Mouse (Mus musculus) embryonic fibroblast, embryonic 13.5 days (primary cell): ENCODE data around the gene Afg1l. TPM values are rescaled to one million over a fixed set of nuclear protein-coding genes. Genes with fewer than 3 reads are reported as not detected.

Experiments used
- H3K27ac ChIP-seq: 2 replicates; pipeline ENCODE4 v1.5.1; 2012; ENCODE audit warnings: low read length, control low read depth, inconsistent platforms; ENCODE audit not compliant: insufficient read depth
- H3K4me1 ChIP-seq: 2 replicates; pipeline ENCODE4 v1.6.1; 2011; ENCODE audit warnings: low read length; ENCODE audit not compliant: control insufficient read depth, insufficient read depth
- H3K4me3 ChIP-seq: 2 replicates; pipeline ENCODE4 v1.5.1; 2011; ENCODE audit warnings: mild to moderate bottlenecking, control low read depth, low read length; ENCODE audit not compliant: insufficient read depth
- CTCF ChIP-seq: IDR thresholded peaks from 2 replicates; pipeline ENCODE4 v1.5.1; 2011; ENCODE audit warnings: mild to moderate bottlenecking, control low read depth, low read length, moderate library complexity, borderline replicate concordance; ENCODE audit not compliant: insufficient read depth
- POLR2A ChIP-seq: IDR thresholded peaks from 2 replicates; pipeline ENCODE4 v1.6.1; 2011; ENCODE audit warnings: low read depth, mild to moderate bottlenecking, control low read depth, low read length, moderate library complexity
- polyA plus RNA-seq: library from polyadenylated mRNA; stranded (reverse); fragments of >200 nt; gene quantifications from 2 replicates; pipeline ENCODE4 v1.2.4, GENCODE M21; 2011; ENCODE audit warnings: low read depth; ENCODE audit not compliant: missing spikeins, insufficient read length

The Afg1l gene
- polyA plus RNA-seq, 1 experiment = 5.7 TPM

DNA sequence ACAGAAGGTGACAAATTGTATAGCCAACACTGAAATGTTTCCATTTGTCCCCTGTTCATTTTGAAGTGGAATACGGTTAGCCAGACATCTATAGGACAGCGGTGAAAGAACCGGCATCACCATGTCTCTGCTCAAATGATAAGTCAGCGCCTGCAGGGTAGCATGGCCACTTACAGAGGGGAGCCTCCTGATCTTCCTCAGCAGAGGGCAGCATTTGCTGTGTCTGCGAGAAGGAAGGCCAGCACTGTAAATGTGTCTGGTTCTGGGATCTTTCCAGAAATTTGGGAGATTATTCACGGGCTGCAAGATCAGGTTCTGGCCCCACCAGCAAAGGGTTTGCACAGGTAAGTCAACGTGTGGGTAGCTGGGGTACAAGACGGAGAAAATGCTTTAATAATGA is 150.8 kb downstream of the Afg1l start:
- TF ChIP-seq CTCF = peak; percentile 66; the same call in 1 of the 2 replicates
- no peak for TF ChIP-seq POLR2A

DNA sequence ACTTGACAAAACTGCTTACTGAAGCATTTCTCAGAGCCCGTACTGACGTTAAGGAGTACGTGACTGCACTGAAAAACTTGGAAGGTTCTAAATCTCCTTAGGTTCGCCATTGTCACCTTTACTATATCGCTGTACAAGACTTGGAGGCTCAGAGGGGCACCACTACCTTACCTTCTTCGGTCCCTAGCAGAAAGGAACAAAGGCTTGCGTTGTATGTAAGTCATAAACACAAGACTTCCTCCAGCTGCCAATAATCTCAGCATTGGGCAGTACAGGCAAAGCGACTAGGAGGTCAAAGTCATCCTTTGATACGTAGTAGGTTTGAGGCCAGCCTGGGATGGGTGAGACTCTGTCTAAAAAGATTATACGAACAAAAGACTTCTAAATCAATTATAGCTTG is 153.1 kb downstream of the Afg1l start:
- TF ChIP-seq CTCF = no peak
- no peak for TF ChIP-seq POLR2A
- Histone ChIP-seq H3K4me1 (no peaks in the 10 kb centered on the region), H3K27ac (no peak overlapping the region), H3K4me3 (no peak overlapping the region)

More for the DNA sequence above, 150.8 kb downstream of the Afg1l start:
- Histone ChIP-seq H3K4me1 (no peaks in the 10 kb centered on the region), H3K4me3 (no peak overlapping the region), H3K27ac (no peak overlapping the region)

DNA sequence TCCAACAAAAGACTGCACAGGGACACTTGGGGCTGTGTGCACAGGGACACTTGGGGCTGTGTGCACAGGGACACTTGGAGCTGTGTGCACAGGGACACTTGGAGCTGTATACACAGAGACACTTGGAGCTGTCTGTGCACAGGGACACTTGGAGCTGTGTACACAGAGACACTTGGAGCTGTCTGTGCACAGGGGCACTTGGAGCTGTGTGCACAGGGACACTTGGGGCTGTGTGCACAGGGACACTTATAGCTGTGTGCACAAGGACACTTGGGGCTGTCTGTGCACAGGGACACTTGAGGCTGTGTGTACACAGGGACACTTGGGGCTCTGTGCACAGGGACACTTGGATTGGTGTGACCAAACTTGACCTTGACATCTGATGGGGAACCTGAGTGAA is 154.4 kb downstream of the Afg1l start:
- TF ChIP-seq POLR2A = no peak
- TF ChIP-seq CTCF = no peak
- H3K27ac ChIP-seq = no peak overlapping the region
- no peak overlapping the region for H3K4me3 ChIP-seq
- H3K4me1 ChIP-seq = no peaks in the 10 kb centered on the region

DNA sequence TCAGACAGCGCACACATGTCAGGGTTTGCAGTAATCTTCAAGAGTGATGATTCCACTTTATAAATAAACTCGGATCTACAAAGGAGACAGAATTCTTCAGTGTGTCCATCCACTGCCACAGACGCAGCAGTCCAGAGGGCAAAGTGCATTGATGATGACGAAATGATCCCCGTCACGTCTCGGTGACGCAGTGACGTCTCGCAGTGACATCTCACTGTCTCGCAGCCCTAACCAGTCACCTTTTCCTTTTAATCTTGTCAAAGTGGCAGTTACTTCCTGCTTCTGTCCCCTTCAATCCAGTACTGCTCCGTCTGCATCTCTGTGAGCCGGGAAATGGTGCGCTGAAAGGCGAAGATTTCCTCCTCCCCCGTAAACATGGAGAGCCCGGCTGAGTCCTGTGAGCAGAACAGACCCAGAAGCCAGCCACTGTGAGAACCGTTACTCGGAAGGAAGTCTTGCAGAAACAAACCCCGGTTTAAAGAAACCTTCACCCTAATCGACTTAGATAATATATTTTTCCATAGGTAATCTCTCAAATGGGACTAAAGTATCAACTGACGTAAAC is 165.1 kb downstream of the Afg1l start:
- TF ChIP-seq POLR2A (no peak), CTCF (no peak)
- H3K4me1 ChIP-seq = no peaks in the 10 kb centered on the region
- no peak overlapping the region for H3K27ac ChIP-seq
- no peak overlapping the region for H3K4me3 ChIP-seq

DNA sequence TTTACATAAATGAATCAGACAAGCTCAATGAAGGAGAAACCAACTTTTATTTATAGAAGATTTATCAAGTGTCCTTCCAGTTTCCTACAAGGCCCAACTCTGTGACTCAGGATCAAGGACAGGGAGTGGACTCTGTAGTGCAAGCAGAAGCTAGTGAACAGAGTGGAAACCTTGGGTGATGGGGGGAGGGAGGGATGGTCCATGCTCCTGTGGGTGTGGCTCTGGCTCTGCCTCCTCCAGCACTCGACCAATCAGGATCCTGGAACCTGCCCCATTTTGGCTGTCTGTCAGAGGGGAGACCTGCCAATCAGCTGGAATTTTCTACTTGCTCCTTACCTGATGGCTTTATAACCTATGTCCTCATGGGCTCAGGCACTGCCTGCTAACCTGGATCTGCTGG is 165.8 kb downstream of the Afg1l start:
- TF ChIP-seq POLR2A = no peak
- TF ChIP-seq CTCF = no peak
- no peak overlapping the region for H3K27ac ChIP-seq
- no peak overlapping the region for H3K4me3 ChIP-seq
- H3K4me1 ChIP-seq = no peaks in the 10 kb centered on the region

DNA sequence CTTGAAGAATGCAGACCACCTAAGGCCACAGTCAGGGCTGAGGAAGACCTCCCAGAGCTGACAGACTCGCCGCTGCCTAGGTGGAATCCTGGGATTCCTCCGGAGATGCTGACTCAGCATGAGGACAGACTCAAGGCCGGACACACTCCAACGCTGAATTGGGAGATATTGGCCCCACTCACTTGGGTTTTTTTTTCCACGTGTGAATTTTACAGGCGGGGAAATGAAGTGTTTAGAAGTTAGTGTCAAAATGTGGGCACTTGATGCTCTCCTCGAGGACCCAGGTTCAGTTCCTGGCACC is 169.7 kb downstream of the Afg1l start:
- TF ChIP-seq CTCF (no peak), POLR2A (no peak)
- peak overlapping the region; percentile 30 for H3K4me3 ChIP-seq
- H3K4me1 ChIP-seq = no peaks in the 10 kb centered on the region
- no peak overlapping the region for H3K27ac ChIP-seq

DNA sequence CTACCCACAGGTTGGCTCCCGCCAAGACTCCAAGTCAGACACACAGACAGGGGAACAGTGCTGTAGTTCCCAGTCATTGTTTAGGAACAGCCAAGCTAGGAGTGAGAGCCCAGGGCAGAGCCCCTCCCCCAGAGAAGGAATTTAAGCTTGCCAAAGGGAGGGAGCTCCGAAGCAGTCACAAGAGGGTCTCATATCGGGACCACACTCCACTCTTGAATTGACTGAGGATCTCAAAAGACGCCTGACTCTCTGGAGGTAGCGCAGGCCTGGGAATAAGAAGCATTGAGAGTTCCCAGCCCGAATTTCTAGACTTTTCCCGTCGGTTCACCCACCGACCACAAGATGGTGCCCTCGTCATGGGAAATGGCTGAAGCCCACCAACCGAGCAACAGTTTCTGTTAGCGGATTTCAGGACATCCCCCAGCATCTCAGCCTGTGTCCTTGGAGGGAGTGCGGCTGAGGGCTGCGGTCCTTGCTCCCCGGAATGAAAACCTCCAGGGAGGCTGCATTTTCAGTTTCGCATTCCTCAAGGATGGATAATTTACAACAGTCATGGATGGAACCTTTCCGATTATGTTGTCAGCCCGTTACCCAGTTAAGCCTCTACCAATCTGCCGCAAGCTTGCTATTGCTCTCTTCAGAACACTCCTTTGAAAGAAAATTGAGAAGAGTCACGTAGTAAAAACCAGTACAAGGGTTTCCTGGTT is 170.2 kb downstream of the Afg1l start:
- no peak overlapping the region for H3K27ac ChIP-seq
- H3K4me3 ChIP-seq = peak overlapping the region; percentile 30
- no peak for TF ChIP-seq POLR2A
- peak; percentile 73; the same call in 1 of the 2 replicates for TF ChIP-seq CTCF
- no peaks in the 10 kb centered on the region for H3K4me1 ChIP-seq

DNA sequence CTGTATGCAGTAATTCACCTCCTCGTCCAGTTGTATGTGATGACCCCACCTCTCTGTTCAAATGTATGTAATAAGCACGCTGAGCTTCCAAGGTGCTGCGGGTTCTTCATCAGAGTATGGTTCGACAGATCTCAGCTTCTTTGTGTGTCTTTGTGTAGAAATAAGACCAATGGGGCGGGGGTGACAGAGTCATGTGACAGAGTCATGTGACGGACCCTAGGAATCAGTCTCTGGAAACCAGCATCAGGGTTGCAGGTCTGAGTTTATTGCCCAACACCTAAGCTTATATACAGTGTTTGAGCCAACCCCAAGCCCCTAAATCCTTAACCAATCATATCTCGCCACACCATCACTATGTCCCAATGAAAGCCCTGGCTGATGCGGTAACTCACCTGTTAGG is 171.9 kb downstream of the Afg1l start:
- H3K4me3 ChIP-seq = no peak overlapping the region

DNA sequence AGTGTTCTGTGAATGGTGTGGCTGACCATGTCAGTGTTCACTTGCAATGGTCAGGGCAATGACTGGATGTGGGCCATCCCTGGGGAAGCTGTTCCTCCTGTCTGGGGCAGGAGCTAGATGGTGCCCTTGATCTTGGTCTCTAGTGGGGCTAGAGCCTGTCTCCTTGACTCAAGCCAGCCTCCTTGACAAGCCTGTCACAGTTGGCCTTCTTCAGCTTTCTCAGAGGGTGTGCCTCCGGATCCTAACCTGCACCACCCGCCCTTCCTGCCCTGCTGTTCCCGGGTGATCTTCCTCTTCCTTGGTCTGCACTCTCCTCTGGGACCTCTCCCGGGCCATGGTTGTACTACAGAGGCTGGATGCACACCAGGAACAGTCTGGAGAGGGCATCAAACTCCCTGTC is 177.6 kb downstream of the Afg1l start:
- H3K4me1 ChIP-seq = peaks cover 2% of the 10 kb centered on the region
- TF ChIP-seq POLR2A (no peak), CTCF (no peak)
- no peak overlapping the region for H3K27ac ChIP-seq
- H3K4me3 ChIP-seq = no peak overlapping the region

More for the DNA sequence above, 171.9 kb downstream of the Afg1l start:
- TF ChIP-seq CTCF (no peak), POLR2A (no peak)
- H3K27ac ChIP-seq = no peak overlapping the region
- no peaks in the 10 kb centered on the region for H3K4me1 ChIP-seq

DNA sequence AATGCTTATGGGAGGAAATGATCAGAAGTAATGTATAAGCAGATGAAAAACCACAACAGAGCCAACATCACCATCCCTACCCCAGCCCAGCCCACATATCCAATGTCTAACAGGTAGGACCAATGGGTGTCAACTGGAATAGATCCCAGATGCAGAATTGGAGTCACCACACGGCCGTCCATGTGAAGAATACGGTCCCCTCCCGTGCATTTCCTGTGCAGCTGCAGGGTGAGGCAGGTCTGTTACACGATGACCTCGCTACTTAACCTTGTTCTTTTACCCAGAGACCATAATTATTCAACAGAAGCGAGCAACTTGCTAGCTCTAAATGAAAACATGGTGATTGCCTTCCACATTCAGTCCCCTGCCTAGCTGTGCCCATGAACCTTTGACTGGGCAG is 178.4 kb downstream of the Afg1l start:
- H3K27ac ChIP-seq = no peak overlapping the region
- no peak overlapping the region for H3K4me3 ChIP-seq
- H3K4me1 ChIP-seq = peaks cover 2% of the 10 kb centered on the region
- TF ChIP-seq POLR2A = no peak
- TF ChIP-seq CTCF = no peak

DNA sequence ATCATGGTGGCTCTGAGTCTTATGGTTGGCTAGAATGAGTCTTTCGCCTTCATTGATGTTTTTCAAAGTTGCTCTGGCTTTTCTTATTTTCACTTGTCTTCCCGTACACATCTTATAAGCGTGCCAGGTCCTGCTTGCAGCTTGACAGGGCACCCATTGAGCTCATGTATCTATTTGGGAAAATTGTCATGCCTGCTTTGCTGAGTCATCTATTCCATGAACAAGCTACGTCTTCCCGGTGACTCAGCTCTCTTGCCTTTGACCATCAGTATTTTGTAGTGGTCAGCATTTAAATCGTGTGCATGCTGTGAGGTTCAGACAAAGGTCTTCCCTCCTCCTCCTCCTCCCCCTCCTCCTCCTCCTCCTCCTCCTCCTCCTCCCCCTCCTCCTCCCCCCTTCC is 178.9 kb downstream of the Afg1l start:
- peaks cover 2% of the 10 kb centered on the region for H3K4me1 ChIP-seq
- H3K27ac ChIP-seq = no peak overlapping the region
- TF ChIP-seq POLR2A (no peak), CTCF (no peak)
- H3K4me3 ChIP-seq = no peak overlapping the region
